Mouse (Mus musculus): Measurements from ENCODE around the gene Ripor1. TPM values are rescaled to one million over a fixed set of nuclear protein-coding genes. Genes with fewer than 3 reads are reported as not detected.

Ripor1 gene
- polyA plus RNA-seq, 2 experiments from 2014 or later = 6.7 to 7.9 TPM

- ATAC-seq = no peak
Observed at GRCm38 (mm10) chr8:105629337-105629736, 24.3 kb downstream of the Ripor1 start.

- no peak for ATAC-seq
Observed at GRCm38 (mm10) chr8:105634771-105635458, 29.9 kb downstream of the Ripor1 start.

- ATAC-seq = no peak
Observed at GRCm38 (mm10) chr8:105635481-105635880, 30.4 kb downstream of the Ripor1 start.

GRCm38 (mm10) chr8:105636018-105636962, 31.2 kb downstream of the Ripor1 start, which contains the start of gene Ctcf:
Gene Ctcf, plus strand, starts transcription at chr8:105636568.
- peak; percentile 65 for ATAC-seq

- ATAC-seq = no peak
Observed at GRCm38 (mm10) chr8:105636963-105637510, 32.0 kb downstream of the Ripor1 start, which contains the start of gene Agrp. Gene Agrp, minus strand, starts transcription at chr8:105637393.

GRCm38 (mm10) chr8:105637601-105638041, 32.6 kb downstream of the Ripor1 start:
- ATAC-seq = peak; percentile 6

GRCm38 (mm10) chr8:105638510-105638909, 33.5 kb downstream of the Ripor1 start:
- no peak for ATAC-seq

- no peak for ATAC-seq
Observed at GRCm38 (mm10) chr8:105639835-105640234, 34.8 kb downstream of the Ripor1 start.

- ATAC-seq = no peak
Observed at GRCm38 (mm10) chr8:105640511-105640910, 35.5 kb downstream of the Ripor1 start.

- ATAC-seq = no peak
Observed at GRCm38 (mm10) chr8:105645205-105645604, 40.1 kb downstream of the Ripor1 start.

- ATAC-seq = no peak
Observed at GRCm38 (mm10) chr8:105648929-105649328, 43.9 kb downstream of the Ripor1 start.

- ATAC-seq = no peak
Observed at GRCm38 (mm10) chr8:105657641-105658040, 52.6 kb downstream of the Ripor1 start.

- peak; percentile 57 for ATAC-seq
Observed at GRCm38 (mm10) chr8:105661167-105661566, 56.1 kb downstream of the Ripor1 start.

Other genes with a start within 250 kb of the Ripor1 start
- gene Plekhg4, start 232.0 kb upstream of the Ripor1 start, polyA plus RNA-seq (2017; shearing (Covaris generic)) = under 1 TPM in 1 of 2 experiments, not detected in 1; 0.20 TPM
- not detected for gene Kctd19, start 191.8 kb upstream of the Ripor1 start, polyA plus RNA-seq (2017; shearing (Covaris generic))
- not detected for gene Lrrc36, start 191.7 kb upstream of the Ripor1 start, polyA plus RNA-seq (2017; shearing (Covaris generic))
- under 1 TPM; 0.50 to 0.60 TPM for gene Tppp3, start 133.7 kb upstream of the Ripor1 start, polyA plus RNA-seq (2017; shearing (Covaris generic))
- under 1 TPM; 0.43 to 0.62 TPM for gene Zdhhc1, start 108.4 kb upstream of the Ripor1 start, polyA plus RNA-seq (2017; shearing (Covaris generic))
- not detected for gene Hsd11b2, start 86.5 kb upstream of the Ripor1 start, polyA plus RNA-seq (2017; shearing (Covaris generic))
- 10 to 100 TPM; 40.7 to 42.8 TPM for gene Atp6v0d1, start 39.2 kb upstream of the Ripor1 start, polyA plus RNA-seq (2017; shearing (Covaris generic))
- 10 to 100 TPM; 51.3 to 61.4 TPM for gene Ctcf, start 31.3 kb downstream of the Ripor1 start, polyA plus RNA-seq (2017; shearing (Covaris generic))
- gene Agrp, start 32.1 kb downstream of the Ripor1 start, polyA plus RNA-seq (2017; shearing (Covaris generic)) = under 1 TPM in 1 of 2 experiments, not detected in 1; 0.87 TPM
- 1 to 10 TPM; 6.0 to 7.9 TPM for gene Carmil2, start 81.0 kb downstream of the Ripor1 start, polyA plus RNA-seq (2017; shearing (Covaris generic))
- gene Acd, start 95.8 kb downstream of the Ripor1 start, polyA plus RNA-seq (2017; shearing (Covaris generic)) = 10 to 100 TPM; 50.0 to 57.3 TPM
- 10 to 100 TPM; 10.8 to 13.8 TPM for gene Pard6a, start 95.9 kb downstream of the Ripor1 start, polyA plus RNA-seq (2017; shearing (Covaris generic))
- gene 4933405L10Rik, start 102.4 kb downstream of the Ripor1 start, polyA plus RNA-seq (2017; shearing (Covaris generic)) = not detected
- 1 to 10 TPM; 1.4 to 3.8 TPM for gene Enkd1, start 103.0 kb downstream of the Ripor1 start, polyA plus RNA-seq (2017; shearing (Covaris generic))
- gene Gfod2, start 153.4 kb downstream of the Ripor1 start, polyA plus RNA-seq (2017; shearing (Covaris generic)) = 1 to 10 TPM; 1.8 to 4.3 TPM
- 1 to 10 TPM; 6.6 to 7.0 TPM for gene Ranbp10, start 222.1 kb downstream of the Ripor1 start, polyA plus RNA-seq (2017; shearing (Covaris generic))
- gene Tsnaxip1, start 222.5 kb downstream of the Ripor1 start, polyA plus RNA-seq (2017; shearing (Covaris generic)) = not detected
- gene Cenpt, start 248.0 kb downstream of the Ripor1 start, polyA plus RNA-seq (2017; shearing (Covaris generic)) = 10 to 100 TPM; 16.1 to 18.6 TPM
- 1 to 10 TPM; 7.0 to 7.4 TPM for gene Thap11, start 249.9 kb downstream of the Ripor1 start, polyA plus RNA-seq (2017; shearing (Covaris generic))